Comparison of ENCODE assay signal across 9 mouse cellular contexts in genomic region chr9:112996204-112996603, GRCm38 (mm10).
A peak's percentile ranks its signal among the peaks of the same experiment; 100 is the strongest.
DNase-seq lines count a peak whose midpoint lies in the region; ATAC-seq and TF ChIP-seq lines count a peak whose summit lies in the region.
"Had no signal": no experiment of that assay in that cellular context is flagged by ENCODE, and none has a peak within 500 bp of the region (broad histone marks: within the 10 kb centered on the region; RNA-seq: fewer than 3 reads in every experiment).

No protein-coding gene starts in this region.

- H3K4me2 ChIP-seq in intestine, embryonic 15.5 days (replicated peaks): no peak overlapping the region
- H3K4me2 ChIP-seq in intestine, postnatal 0 days (replicated peaks; ENCODE audit: low read depth): no peak overlapping the region

- H3K27ac ChIP-seq in intestine, embryonic 15.5 days: no peak overlapping the region
- no peak overlapping the region for H3K27ac ChIP-seq in intestine, postnatal 0 days (ENCODE audit: low read depth, low read length)

- peak; percentile 78; the same call in 1 of the 2 replicates for ATAC-seq in intestine, embryonic 15.5 days
- ATAC-seq in intestine, postnatal 0 days: no peak

- no peak for TF ChIP-seq CTCF in intestine, postnatal 0 days (IDR thresholded peaks at IDR 0.05; ENCODE audit: low read depth)

- no peak overlapping the region for H3K4me3 ChIP-seq in intestine, embryonic 15.5 days (replicated peaks)
- H3K4me3 ChIP-seq in intestine, postnatal 0 days (ENCODE audit: low read depth, low read length): no peak overlapping the region

- whole genome bisulfite sequencing in intestine, embryonic 15.5 days: 85% methylated on average over 1 of the region's 1 CpGs
- 69% methylated on average over 1 of the region's 1 CpGs for WGBS in intestine, postnatal 0 days

- H3K36me3 ChIP-seq in intestine, embryonic 15.5 days: no peaks in the 10 kb centered on the region
- no peaks in the 10 kb centered on the region for H3K36me3 ChIP-seq in intestine, postnatal 0 days (ENCODE audit: control insufficient read depth, insufficient read depth)

- H3K9me3 ChIP-seq in intestine, embryonic 15.5 days: no peaks in the 10 kb centered on the region
- no peaks in the 10 kb centered on the region for H3K9me3 ChIP-seq in intestine, postnatal 0 days (ENCODE audit: control insufficient read depth)

- peak; percentile 25 for DNase-seq in c-Kit-positive CD71-negative TER-119-negative erythroid progenitor cells, embryonic 14.5 days (ENCODE audit: low read depth)
- peak; percentile 87 for DNase-seq in liver
- peak; percentile 27 to 51 for DNase-seq in spleen, postnatal 36 days (ENCODE audit: low spot score in 2 of 2)
- no peak for DNase-seq in urinary bladder, postnatal 10 days (ENCODE audit: low spot score)
- DNase-seq in retina, embryonic 14.5 days (ENCODE audit: low spot score): no peak
- DNase-seq: kidney, adult 8-10 months; layer of hippocampus, adult 9-11 months had no signal

- H3K27me3 ChIP-seq in intestine, embryonic 15.5 days (replicated peaks): no peaks in the 10 kb centered on the region
- no peaks in the 10 kb centered on the region for H3K27me3 ChIP-seq in intestine, postnatal 0 days (replicated peaks; ENCODE audit: control insufficient read depth, insufficient read depth, low read length)

- no peak overlapping the region for H3K9ac ChIP-seq in intestine, embryonic 15.5 days
- no peak overlapping the region for H3K9ac ChIP-seq in intestine, postnatal 0 days (ENCODE audit: low read depth, low read length)

- no peaks in the 10 kb centered on the region for H3K4me1 ChIP-seq in intestine, embryonic 15.5 days (replicated peaks)
- no peaks in the 10 kb centered on the region for H3K4me1 ChIP-seq in intestine, postnatal 0 days (replicated peaks; ENCODE audit: control insufficient read depth, insufficient read depth, low read length)

Comparison
In these comparisons a context has a peak if more than half of its experiments do, and no peak if none do; other contexts are left out.
1. DNase-seq: peak in c-Kit-positive CD71-negative TER-119-negative erythroid progenitor cells, embryonic 14.5 days (single experiment), liver (single experiment) and spleen, postnatal 36 days (2 of 2); none in urinary bladder, postnatal 10 days (single experiment) and retina, embryonic 14.5 days (single experiment).